Mouse (Mus musculus): Measurements from ENCODE around the gene Cep83. TPM values are rescaled to one million over a fixed set of nuclear protein-coding genes. Genes with fewer than 3 reads are reported as not detected.

The Cep83 gene
- polyA plus RNA-seq, 1 experiment, result 7.7 TPM

DNA sequence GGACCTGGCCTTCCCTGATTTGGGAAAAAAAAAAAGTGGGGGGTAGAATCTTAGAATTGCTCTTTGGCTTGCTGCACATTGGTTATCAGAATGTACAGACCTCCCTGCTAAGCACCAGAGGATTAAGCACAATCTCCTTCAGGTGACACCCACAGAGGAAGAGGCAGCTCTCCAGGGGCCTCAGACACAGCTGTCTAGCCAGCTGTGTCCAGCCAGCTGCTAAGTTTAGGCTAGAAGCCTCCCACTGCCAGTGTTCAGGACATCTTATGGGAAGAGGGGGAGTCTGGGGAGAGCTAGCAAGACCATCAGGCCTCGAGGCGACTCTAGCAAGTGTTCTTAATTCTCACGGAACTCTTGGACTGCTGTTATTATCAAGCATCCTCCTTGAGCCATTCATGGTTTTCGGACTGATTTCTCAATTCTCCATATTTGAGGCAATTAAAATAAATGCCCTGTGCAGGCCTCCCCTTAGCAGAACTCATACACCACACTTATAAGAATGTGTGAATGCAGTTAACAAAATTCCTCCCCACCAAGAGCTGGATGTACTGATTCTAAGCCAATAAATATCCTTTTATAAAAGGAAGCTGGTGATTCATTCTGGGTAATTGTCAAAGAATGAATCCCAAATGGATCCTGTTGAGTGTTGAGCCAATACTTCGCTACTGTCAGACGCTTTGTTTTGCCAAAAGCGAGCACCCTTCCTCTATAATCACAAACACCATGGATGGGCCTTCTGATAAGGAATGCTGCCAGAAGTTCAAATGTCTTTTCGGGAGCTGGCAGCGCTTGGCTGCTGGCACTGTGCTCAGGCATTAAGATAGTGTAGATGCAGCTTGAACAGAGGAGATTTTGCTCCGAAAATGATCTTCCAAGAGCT lies 115.8 kb downstream of the Cep83 start:
- Histone ChIP-seq H3K4me1 (replicated peaks; ENCODE audit: control insufficient read depth, insufficient read depth, low read length) (no peaks in the 10 kb centered on the region), H3K27ac (ENCODE audit: control insufficient read depth, insufficient read depth, low read length) (no peak overlapping the region), H3K36me3 (ENCODE audit: control insufficient read depth, insufficient read depth, low read length) (no peaks in the 10 kb centered on the region), H3K4me3 (ENCODE audit: control insufficient read depth, insufficient read depth, low read length) (no peak overlapping the region), H3K27me3 (ENCODE audit: control insufficient read depth, insufficient read depth, low read length) (no peaks in the 10 kb centered on the region)
- WGBS, result 97% methylated on average over 10 of the region's 10 CpGs
- no peak for DNase-seq
- TF ChIP-seq CTCF (IDR thresholded peaks at IDR 0.05; ENCODE audit: borderline replicate concordance, control insufficient read depth, extremely low read depth, insufficient read depth, low read length, poor library complexity) (no peak), POLR2A (IDR thresholded peaks at IDR 0.05; ENCODE audit: control insufficient read depth, extremely low read depth, insufficient read depth, low read length, poor library complexity) (no peak)

DNA sequence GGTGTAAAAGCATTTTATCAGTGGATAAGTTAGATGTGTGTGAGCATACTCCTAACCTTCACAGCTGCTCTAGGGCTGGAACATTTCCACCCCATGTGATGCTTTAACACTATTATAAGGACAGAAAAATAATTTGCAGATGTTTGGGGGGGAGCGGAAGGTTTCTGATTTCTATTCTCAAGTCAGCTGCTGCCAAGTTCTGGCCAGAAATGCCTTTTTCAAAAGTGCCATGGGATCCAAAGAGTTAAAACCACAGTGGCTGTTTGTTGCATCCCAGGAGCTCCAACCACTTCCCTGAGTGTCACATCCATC lies 116.4 kb downstream of the Cep83 start:
- H3K4me3 ChIP-seq (ENCODE audit: control insufficient read depth, insufficient read depth, low read length), result no peak overlapping the region
- no peaks in the 10 kb centered on the region for H3K36me3 ChIP-seq (ENCODE audit: control insufficient read depth, insufficient read depth, low read length)
- H3K27ac ChIP-seq (ENCODE audit: control insufficient read depth, insufficient read depth, low read length), result no peak overlapping the region
- H3K4me1 ChIP-seq (replicated peaks; ENCODE audit: control insufficient read depth, insufficient read depth, low read length), result no peaks in the 10 kb centered on the region
- H3K27me3 ChIP-seq (ENCODE audit: control insufficient read depth, insufficient read depth, low read length), result no peaks in the 10 kb centered on the region
- TF ChIP-seq CTCF (IDR thresholded peaks at IDR 0.05; ENCODE audit: borderline replicate concordance, control insufficient read depth, extremely low read depth, insufficient read depth, low read length, poor library complexity) (no peak), POLR2A (IDR thresholded peaks at IDR 0.05; ENCODE audit: control insufficient read depth, extremely low read depth, insufficient read depth, low read length, poor library complexity) (no peak)
- no peak for DNase-seq
- 98% methylated on average over 1 of the region's 1 CpGs for WGBS

DNA sequence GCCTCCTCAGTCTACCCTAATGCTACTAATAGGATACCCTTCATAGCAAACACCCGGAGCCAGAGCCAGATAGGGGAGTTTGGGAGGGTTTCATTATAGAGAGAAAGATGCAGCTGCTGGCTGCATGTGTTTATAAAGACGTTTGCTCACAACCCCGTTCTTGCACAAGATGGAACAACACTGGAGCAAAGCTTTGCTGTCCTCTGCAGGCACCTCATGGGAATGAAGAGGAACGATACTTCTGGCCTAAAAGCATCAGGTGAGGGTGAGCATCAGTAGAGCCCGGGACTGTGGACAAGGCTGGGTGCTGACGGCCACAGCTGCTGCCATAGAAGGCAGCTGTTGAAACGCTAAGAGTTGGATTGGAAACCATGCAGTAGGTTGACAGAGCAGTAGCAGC lies 118.9 kb downstream of the Cep83 start:
- Histone ChIP-seq H3K4me3 (ENCODE audit: control insufficient read depth, insufficient read depth, low read length) (no peak overlapping the region), H3K4me1 (replicated peaks; ENCODE audit: control insufficient read depth, insufficient read depth, low read length) (no peaks in the 10 kb centered on the region), H3K27me3 (ENCODE audit: control insufficient read depth, insufficient read depth, low read length) (no peaks in the 10 kb centered on the region), H3K27ac (ENCODE audit: control insufficient read depth, insufficient read depth, low read length) (no peak overlapping the region), H3K36me3 (ENCODE audit: control insufficient read depth, insufficient read depth, low read length) (no peaks in the 10 kb centered on the region)
- no peak for DNase-seq
- TF ChIP-seq POLR2A (IDR thresholded peaks at IDR 0.05; ENCODE audit: control insufficient read depth, extremely low read depth, insufficient read depth, low read length, poor library complexity) (no peak), CTCF (IDR thresholded peaks at IDR 0.05; ENCODE audit: borderline replicate concordance, control insufficient read depth, extremely low read depth, insufficient read depth, low read length, poor library complexity) (no peak)
- WGBS, result 91% methylated on average over 7 of the region's 7 CpGs

DNA sequence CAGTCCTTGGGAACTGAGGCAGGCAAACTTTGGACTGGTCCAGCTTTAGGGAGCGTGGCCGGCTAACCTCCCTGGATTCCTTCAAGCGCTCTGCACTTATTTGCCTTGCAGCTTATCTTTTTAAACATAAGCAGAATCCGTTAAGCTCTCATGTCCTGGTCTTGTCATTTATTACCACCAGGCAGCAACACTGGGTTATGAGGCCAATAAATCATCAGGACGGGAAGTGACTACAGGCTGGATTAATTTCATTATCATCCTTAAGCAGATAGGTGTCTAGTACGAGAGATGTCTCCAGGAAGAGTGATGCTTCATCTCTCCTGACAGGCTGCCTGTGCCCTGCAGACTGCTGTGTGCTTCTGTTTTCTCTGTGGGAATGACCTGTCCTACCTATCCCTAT lies 119.8 kb downstream of the Cep83 start:
- Histone ChIP-seq H3K27me3 (ENCODE audit: control insufficient read depth, insufficient read depth, low read length) (no peaks in the 10 kb centered on the region), H3K27ac (ENCODE audit: control insufficient read depth, insufficient read depth, low read length) (no peak overlapping the region), H3K4me1 (replicated peaks; ENCODE audit: control insufficient read depth, insufficient read depth, low read length) (no peaks in the 10 kb centered on the region), H3K4me3 (ENCODE audit: control insufficient read depth, insufficient read depth, low read length) (no peak overlapping the region), H3K36me3 (ENCODE audit: control insufficient read depth, insufficient read depth, low read length) (no peaks in the 10 kb centered on the region)
- no peak for TF ChIP-seq POLR2A (IDR thresholded peaks at IDR 0.05; ENCODE audit: control insufficient read depth, extremely low read depth, insufficient read depth, low read length, poor library complexity)
- no peak for TF ChIP-seq CTCF (IDR thresholded peaks at IDR 0.05; ENCODE audit: borderline replicate concordance, control insufficient read depth, extremely low read depth, insufficient read depth, low read length, poor library complexity)
- 95% methylated on average over 6 of the region's 6 CpGs for WGBS
- no peak for DNase-seq

DNA sequence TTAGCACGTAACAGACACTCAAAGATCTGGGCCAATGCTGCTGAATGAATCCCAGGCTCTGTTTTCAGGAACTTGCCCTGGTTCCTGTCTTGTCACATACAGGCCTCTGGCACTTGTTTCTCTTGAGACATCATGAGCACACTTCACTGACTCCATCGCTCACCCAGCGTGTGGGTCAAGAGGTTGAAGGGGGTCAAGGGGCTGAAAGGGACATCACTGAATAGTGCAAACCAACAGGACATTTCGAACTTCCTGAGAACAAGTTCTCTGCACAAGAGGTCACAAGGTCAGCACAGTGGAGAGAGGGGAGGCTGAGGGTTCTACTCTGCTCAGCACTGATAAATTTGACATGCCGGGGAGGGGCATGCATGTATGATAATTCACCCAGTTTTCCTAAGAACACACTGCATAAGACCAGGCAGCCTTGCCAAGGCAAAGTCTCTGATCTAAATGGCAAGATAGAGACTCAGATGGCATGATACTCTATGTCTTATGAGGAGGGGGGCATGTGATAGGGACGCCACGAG lies 121.6 kb downstream of the Cep83 start:
- no peaks in the 10 kb centered on the region for H3K4me1 ChIP-seq (replicated peaks; ENCODE audit: control insufficient read depth, insufficient read depth, low read length)
- H3K27me3 ChIP-seq (ENCODE audit: control insufficient read depth, insufficient read depth, low read length), result no peaks in the 10 kb centered on the region
- no peaks in the 10 kb centered on the region for H3K36me3 ChIP-seq (ENCODE audit: control insufficient read depth, insufficient read depth, low read length)
- H3K27ac ChIP-seq (ENCODE audit: control insufficient read depth, insufficient read depth, low read length), result no peak overlapping the region
- TF ChIP-seq CTCF (IDR thresholded peaks at IDR 0.05; ENCODE audit: borderline replicate concordance, control insufficient read depth, extremely low read depth, insufficient read depth, low read length, poor library complexity), result no peak
- no peak for TF ChIP-seq POLR2A (IDR thresholded peaks at IDR 0.05; ENCODE audit: control insufficient read depth, extremely low read depth, insufficient read depth, low read length, poor library complexity)
- WGBS, result 93% methylated on average over 7 of the region's 7 CpGs
- DNase-seq, result no peak
- H3K4me3 ChIP-seq (ENCODE audit: control insufficient read depth, insufficient read depth, low read length), result no peak overlapping the region

DNA sequence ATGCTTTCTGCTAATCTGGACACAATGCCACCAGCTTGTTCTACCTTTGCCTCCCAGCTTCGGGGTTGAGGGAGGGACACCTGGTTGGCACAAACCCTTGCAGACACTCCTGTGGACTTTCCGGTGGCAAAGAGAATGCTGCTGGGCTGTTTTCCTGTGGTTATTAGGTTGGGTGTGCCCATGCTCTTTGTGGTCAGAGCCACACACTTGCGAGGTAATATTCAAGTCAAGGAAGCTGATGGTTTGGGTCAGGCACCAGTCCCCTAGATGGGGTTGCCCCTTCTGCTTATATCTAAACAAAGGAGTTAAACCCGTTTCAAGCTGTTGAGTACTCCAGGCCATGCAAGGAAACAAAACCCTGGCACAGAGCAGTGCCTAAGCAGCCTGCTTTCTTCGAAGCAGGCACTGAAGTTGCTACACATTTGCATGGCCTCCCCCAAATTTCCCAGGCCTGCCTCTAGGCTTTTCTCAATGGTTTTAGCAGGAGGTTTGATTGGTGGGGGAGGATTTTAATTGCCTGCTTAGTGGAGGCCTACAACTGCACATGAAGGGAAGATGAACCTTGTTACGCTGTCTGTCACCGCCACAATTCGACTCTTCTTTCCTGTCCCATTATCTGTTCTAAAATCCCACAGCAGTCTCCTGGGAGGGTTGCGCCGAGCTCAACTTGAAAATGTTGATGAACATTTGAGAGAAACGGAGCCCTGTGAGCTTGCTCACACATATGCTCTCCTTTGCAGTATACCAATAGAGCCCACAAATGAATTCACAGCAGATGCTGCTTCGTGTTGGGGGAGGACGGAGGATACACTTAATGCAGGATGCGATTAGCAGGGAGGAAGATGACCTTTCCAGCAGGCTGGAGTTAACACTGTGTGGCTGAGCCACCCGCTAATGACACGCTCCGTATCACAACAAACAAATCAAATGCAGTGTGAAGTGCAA lies 123.7 kb downstream of the Cep83 start:
- TF ChIP-seq POLR2A (IDR thresholded peaks at IDR 0.05; ENCODE audit: control insufficient read depth, extremely low read depth, insufficient read depth, low read length, poor library complexity), result no peak
- TF ChIP-seq CTCF (IDR thresholded peaks at IDR 0.05; ENCODE audit: borderline replicate concordance, control insufficient read depth, extremely low read depth, insufficient read depth, low read length, poor library complexity), result no peak
- Histone ChIP-seq H3K4me3 (ENCODE audit: control insufficient read depth, insufficient read depth, low read length) (no peak overlapping the region), H3K27me3 (ENCODE audit: control insufficient read depth, insufficient read depth, low read length) (no peaks in the 10 kb centered on the region), H3K36me3 (ENCODE audit: control insufficient read depth, insufficient read depth, low read length) (no peaks in the 10 kb centered on the region), H3K4me1 (replicated peaks; ENCODE audit: control insufficient read depth, insufficient read depth, low read length) (no peaks in the 10 kb centered on the region), H3K27ac (ENCODE audit: control insufficient read depth, insufficient read depth, low read length) (no peak overlapping the region)
- WGBS, result 77% methylated on average over 17 of the region's 17 CpGs
- no peak for DNase-seq

Measured in thymus, adult 2 months (tissue).